Mouse (Mus musculus) stomach, embryonic 14.5 days (tissue): ENCODE data around the gene Reep6. TPM values are rescaled to one million over a fixed set of nuclear protein-coding genes. Genes with fewer than 3 reads are reported as not detected.
A peak's percentile ranks its signal among the peaks of the same experiment; 100 is the strongest.

Experiments used
- ATAC-seq: fragments of 200-750 bp; cut with Nextera tagmentation; 2 replicates; pipeline ENCODE4 v1.8.0; 2017; ENCODE audit warnings: low read depth, moderate TSS enrichment; ENCODE audit not compliant: insufficient number of reproducible peaks, insufficient read depth, low FRiP score
- H3K27ac ChIP-seq: fragments of 300-500 bp; sonication (generic); 2 replicates; pipeline ENCODE4 v1.5.1; 2014; ENCODE audit warnings: mild to moderate bottlenecking, low read length, moderate library complexity, mixed read lengths
- H3K27me3 ChIP-seq: fragments of 300-500 bp; sonication (generic); 2 replicates; pipeline ENCODE4 v1.6.1; 2014; ENCODE audit warnings: low read length, control low read depth, mixed read lengths; ENCODE audit not compliant: control insufficient read depth, insufficient read depth
- H3K36me3 ChIP-seq: fragments of 300-500 bp; sonication (generic); 2 replicates; pipeline ENCODE4 v1.6.1; 2014; ENCODE audit warnings: mild to moderate bottlenecking, control low read depth, low read length, moderate library complexity, mixed read lengths; ENCODE audit not compliant: control insufficient read depth, insufficient read depth
- H3K4me1 ChIP-seq: fragments of 300-500 bp; sonication (generic); 2 replicates; pipeline ENCODE4 v1.6.1; 2014; ENCODE audit warnings: low read length, control low read depth, mixed read lengths; ENCODE audit not compliant: control insufficient read depth, insufficient read depth
- H3K4me2 ChIP-seq: fragments of 300-500 bp; sonication (generic); replicated peaks from 2 replicates; pipeline ENCODE4 v1.6.1; 2014; ENCODE audit warnings: low read depth, low read length, control low read depth
- H3K4me3 ChIP-seq: fragments of 300-500 bp; sonication (generic); 2 replicates; pipeline ENCODE4 v1.5.1; 2014; ENCODE audit warnings: low read depth, low read length, control low read depth
- H3K9ac ChIP-seq: fragments of 300-500 bp; sonication (generic); replicated peaks from 2 replicates; pipeline ENCODE4 v1.6.1; 2014; ENCODE audit warnings: low read depth, mild to moderate bottlenecking, control low read depth, low read length, moderate library complexity, mixed read lengths
- H3K9me3 ChIP-seq: fragments of 300-500 bp; sonication (generic); 2 replicates; pipeline ENCODE4 v1.6.1; 2016; ENCODE audit warnings: low read depth, low read length, control low read depth; ENCODE audit not compliant: control insufficient read depth
- WGBS: fragments of 180-500 bp; shearing (Covaris S2); extraction: QIAGEN DNeasy Blood & Tissue Kit; methylation state at CpG from one replicate; pipeline ENCODE4 v1.1.7; 2014; 5-methylcytosine and 5-hydroxymethylcytosine counted together
- polyA plus RNA-seq: library from polyadenylated mRNA; unstranded; fragments of >200 nt; fragmentation: Nextera tagmentation; extraction: Ambion mirVana; gene quantifications from 2 replicates; pipeline ENCODE4 v1.2.1, GENCODE M21; 2014

Reep6 gene
- polyA plus RNA-seq, 1 experiment from 2014 or later, result 18.0 TPM

GRCm38 (mm10) chr10:80304862-80305261 is 24.9 kb upstream of the Reep6 start:
- peaks cover 27% of the 10 kb centered on the region for H3K27me3 ChIP-seq
- H3K4me2 ChIP-seq, result no peak overlapping the region
- peaks cover 8% of the 10 kb centered on the region; the same call in 1 of the 2 replicates for H3K4me1 ChIP-seq
- H3K9ac ChIP-seq, result no peak overlapping the region
- ATAC-seq, result peak; percentile 24; the same call in 1 of the 2 replicates
- no peaks in the 10 kb centered on the region for H3K36me3 ChIP-seq
- no peaks in the 10 kb centered on the region for H3K9me3 ChIP-seq
- WGBS, result 9% methylated on average over 25 of the region's 25 CpGs
- H3K27ac ChIP-seq, result no peak overlapping the region
- no peak overlapping the region for H3K4me3 ChIP-seq

GRCm38 (mm10) chr10:80311560-80311959 is 18.2 kb upstream of the Reep6 start:
- Histone ChIP-seq H3K36me3 (no peaks in the 10 kb centered on the region), H3K4me3 (no peak overlapping the region), H3K9me3 (no peaks in the 10 kb centered on the region), H3K9ac (no peak overlapping the region), H3K27ac (no peak overlapping the region), H3K27me3 (peaks cover 51% of the 10 kb centered on the region), H3K4me1 (peaks cover 12% of the 10 kb centered on the region), H3K4me2 (no peak overlapping the region)
- ATAC-seq, result no peak
- WGBS, result 79% methylated on average over 16 of the region's 16 CpGs

GRCm38 (mm10) chr10:80312586-80313504 is 16.9 kb upstream of the Reep6 start:
- WGBS, result 62% methylated on average over 54 of the region's 54 CpGs
- ATAC-seq, result no peak
- Histone ChIP-seq H3K4me1 (peaks cover 12% of the 10 kb centered on the region), H3K27ac (no peak overlapping the region), H3K9me3 (no peaks in the 10 kb centered on the region), H3K9ac (no peak overlapping the region), H3K4me3 (no peak overlapping the region), H3K4me2 (no peak overlapping the region), H3K27me3 (peaks cover 57% of the 10 kb centered on the region), H3K36me3 (no peaks in the 10 kb centered on the region)

GRCm38 (mm10) chr10:80313627-80314201 is 16.0 kb upstream of the Reep6 start:
- H3K4me1 ChIP-seq, result peaks cover 12% of the 10 kb centered on the region

GRCm38 (mm10) chr10:80314494-80315001 is 15.2 kb upstream of the Reep6 start:
- Histone ChIP-seq H3K4me2 (no peak overlapping the region), H3K4me3 (no peak overlapping the region), H3K27ac (no peak overlapping the region), H3K36me3 (no peaks in the 10 kb centered on the region), H3K4me1 (peaks cover 17% of the 10 kb centered on the region), H3K9me3 (no peaks in the 10 kb centered on the region), H3K27me3 (peaks cover 57% of the 10 kb centered on the region), H3K9ac (no peak overlapping the region)
- no peak for ATAC-seq
- WGBS, result 52% methylated on average over 16 of the region's 16 CpGs

More at GRCm38 (mm10) chr10:80313627-80314201, 16.0 kb upstream of the Reep6 start:
- no peak for ATAC-seq
- H3K4me3 ChIP-seq, result no peak overlapping the region
- H3K36me3 ChIP-seq, result no peaks in the 10 kb centered on the region
- H3K4me2 ChIP-seq, result 0 out of 2 replicates have a peak overlapping the region, but pooled peaks have one; percentile 10
- H3K9ac ChIP-seq, result 0 out of 2 replicates have a peak overlapping the region, but pooled peaks have one; percentile 4
- 41% methylated on average over 20 of the region's 20 CpGs for WGBS
- H3K27me3 ChIP-seq, result peaks cover 57% of the 10 kb centered on the region
- no peak overlapping the region for H3K27ac ChIP-seq
- no peaks in the 10 kb centered on the region for H3K9me3 ChIP-seq

GRCm38 (mm10) chr10:80315315-80315714 is 14.4 kb upstream of the Reep6 start:
- Histone ChIP-seq H3K4me1 (peaks cover 19% of the 10 kb centered on the region), H3K9ac (no peak overlapping the region), H3K36me3 (no peaks in the 10 kb centered on the region), H3K27me3 (peaks cover 57% of the 10 kb centered on the region), H3K27ac (no peak overlapping the region), H3K9me3 (no peaks in the 10 kb centered on the region), H3K4me2 (no peak overlapping the region; the same call in 1 of the 2 replicates), H3K4me3 (no peak overlapping the region)
- WGBS, result 45% methylated on average over 27 of the region's 27 CpGs
- no peak for ATAC-seq

- Histone ChIP-seq H3K4me1 (peaks cover 19% of the 10 kb centered on the region), H3K9me3 (no peaks in the 10 kb centered on the region), H3K36me3 (no peaks in the 10 kb centered on the region), H3K4me2 (no peak overlapping the region), H3K27ac (no peak overlapping the region), H3K9ac (no peak overlapping the region), H3K27me3 (peaks cover 49% of the 10 kb centered on the region), H3K4me3 (no peak overlapping the region)
- ATAC-seq, result no peak
- WGBS, result 36% methylated on average over 11 of the region's 11 CpGs
These were observed 13.4 kb upstream of the Reep6 start for GRCm38 (mm10) chr10:80316359-80316781.

GRCm38 (mm10) chr10:80317011-80317410 is 12.7 kb upstream of the Reep6 start:
- H3K9me3 ChIP-seq, result no peaks in the 10 kb centered on the region
- no peak for ATAC-seq
- WGBS, result 64% methylated on average over 10 of the region's 10 CpGs

More at GRCm38 (mm10) chr10:80317011-80317410, 12.7 kb upstream of the Reep6 start:
- Histone ChIP-seq H3K4me2 (no peak overlapping the region), H3K27ac (no peak overlapping the region), H3K4me1 (peaks cover 19% of the 10 kb centered on the region), H3K9ac (no peak overlapping the region), H3K4me3 (no peak overlapping the region), H3K36me3 (no peaks in the 10 kb centered on the region), H3K27me3 (peaks cover 46% of the 10 kb centered on the region)
